Mouse (Mus musculus) spleen, adult 2 months (tissue): ENCODE measurements around the gene Slc35f2. TPM values are rescaled to one million over a fixed set of nuclear protein-coding genes. Genes with fewer than 3 reads are reported as not detected.

Source experiments
- DNase-seq, 2 experiments: peaks; one replicate each; pipeline versions ENCODE4 v3.0.0 to v3.0.0-alpha.2; 2012 to 2021; ENCODE audit warnings: low spot score in 2 of 2, low read depth in 1 of 2
- H3K27ac ChIP-seq: fragments of 200-500 bp; 2 replicates; pipeline ENCODE4 v1.5.1; 2012; ENCODE audit warnings: low read length, inconsistent platforms; ENCODE audit not compliant: insufficient read depth
- H3K27me3 ChIP-seq: fragments of 200-500 bp; 2 replicates; pipeline ENCODE4 v1.6.1; 2012; ENCODE audit warnings: mild to moderate bottlenecking, moderate library complexity, low read length, inconsistent platforms; ENCODE audit not compliant: control insufficient read depth, insufficient read depth
- H3K36me3 ChIP-seq: fragments of 200-500 bp; 2 replicates; pipeline ENCODE4 v1.6.1; 2012; ENCODE audit warnings: mild to moderate bottlenecking, low read length, inconsistent platforms; ENCODE audit not compliant: control insufficient read depth, insufficient read depth
- H3K4me1 ChIP-seq: fragments of 200-500 bp; 2 replicates; pipeline ENCODE4 v1.6.1; 2011; ENCODE audit warnings: inconsistent platforms; ENCODE audit not compliant: control insufficient read depth, insufficient read depth, insufficient read length
- H3K4me3 ChIP-seq: fragments of 200-500 bp; 2 replicates; pipeline ENCODE4 v1.5.1; 2011; ENCODE audit warnings: mild to moderate bottlenecking, inconsistent platforms; ENCODE audit not compliant: insufficient read depth, insufficient read length; ENCODE audit errors: extremely low read depth
- CTCF ChIP-seq: fragments of 200-500 bp; IDR thresholded peaks from 2 replicates; pipeline ENCODE4 v1.5.1; 2011; ENCODE audit warnings: mild to moderate bottlenecking, inconsistent platforms; ENCODE audit not compliant: insufficient read depth, insufficient read length, insufficient replicate concordance; ENCODE audit errors: extremely low read depth
- POLR2A ChIP-seq: fragments of 200-500 bp; IDR thresholded peaks from 2 replicates; pipeline ENCODE4 v1.6.1; 2011; ENCODE audit warnings: low read depth, low read length, inconsistent platforms
- WGBS: fragments of 180-500 bp; shearing (Covaris S2); methylation state at CpG from one replicate; pipeline ENCODE4 v1.1.7; 2018; 5-methylcytosine and 5-hydroxymethylcytosine counted together
- polyA plus RNA-seq: library from polyadenylated mRNA; depleted of rRNA; stranded (reverse); fragments of >200 nt; gene quantifications from 2 replicates; pipeline ENCODE4 v1.2.3, GENCODE M21; 2012; rRNA removed

The Slc35f2 gene
- 2.0 and 2.2 TPM in 2 replicates for polyA plus RNA-seq

DNA sequence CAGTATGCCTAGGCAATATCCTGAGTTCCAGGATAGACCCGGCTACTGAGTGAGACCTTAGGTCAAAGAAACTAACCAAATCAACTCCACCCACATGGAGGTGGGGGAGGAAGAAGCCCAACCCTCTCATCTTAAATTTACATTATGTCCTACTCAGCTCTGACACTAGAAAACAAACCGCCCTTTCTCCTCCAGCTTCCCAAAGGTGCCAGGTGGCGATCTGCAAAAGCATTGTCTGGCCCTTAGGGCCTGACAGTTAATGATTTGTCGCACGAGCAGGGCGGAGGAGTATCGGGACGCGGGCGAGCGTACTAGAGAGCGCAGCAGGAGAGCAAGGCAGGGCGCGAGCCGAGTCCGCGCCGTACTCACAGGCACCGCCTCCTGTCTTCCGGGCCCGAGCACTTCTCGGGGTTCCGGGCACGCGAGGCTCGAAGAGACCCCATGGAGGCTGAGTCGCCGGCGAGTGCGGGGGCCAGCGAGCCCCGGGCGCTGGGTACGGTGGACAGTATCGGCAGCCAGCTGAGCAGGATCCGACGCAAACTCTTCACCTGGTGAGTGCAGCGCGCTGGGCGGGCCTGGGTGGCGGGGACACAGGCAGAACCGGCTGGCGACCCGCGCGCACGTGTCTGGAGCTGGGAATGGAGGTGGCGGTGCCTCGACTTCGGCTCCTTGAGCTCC, at the start of gene Slc35f2:
Slc35f2 (plus strand) TSS at position 195 of the 678 bp plus-strand sequence.
- whole genome bisulfite sequencing, result under 1% methylated on average over 50 of the region's 50 CpGs
- H3K27ac ChIP-seq, result no peak within 1 kb of the TSS
- peak in 1 of 2 experiments; percentile 28 for DNase-seq
- no peak for TF ChIP-seq CTCF
- TF ChIP-seq POLR2A, result no peak
- 0 out of 2 replicates have a peak, but pooled peaks cover 2% of the 10 kb centered on the region for H3K27me3 ChIP-seq
- no peaks in the 10 kb centered on the region for H3K36me3 ChIP-seq
- H3K4me3 ChIP-seq, result peak within 1 kb of the TSS; percentile 65
- H3K4me1 ChIP-seq, result peaks cover 4% of the 10 kb centered on the region; the same call in 1 of the 2 replicates

DNA sequence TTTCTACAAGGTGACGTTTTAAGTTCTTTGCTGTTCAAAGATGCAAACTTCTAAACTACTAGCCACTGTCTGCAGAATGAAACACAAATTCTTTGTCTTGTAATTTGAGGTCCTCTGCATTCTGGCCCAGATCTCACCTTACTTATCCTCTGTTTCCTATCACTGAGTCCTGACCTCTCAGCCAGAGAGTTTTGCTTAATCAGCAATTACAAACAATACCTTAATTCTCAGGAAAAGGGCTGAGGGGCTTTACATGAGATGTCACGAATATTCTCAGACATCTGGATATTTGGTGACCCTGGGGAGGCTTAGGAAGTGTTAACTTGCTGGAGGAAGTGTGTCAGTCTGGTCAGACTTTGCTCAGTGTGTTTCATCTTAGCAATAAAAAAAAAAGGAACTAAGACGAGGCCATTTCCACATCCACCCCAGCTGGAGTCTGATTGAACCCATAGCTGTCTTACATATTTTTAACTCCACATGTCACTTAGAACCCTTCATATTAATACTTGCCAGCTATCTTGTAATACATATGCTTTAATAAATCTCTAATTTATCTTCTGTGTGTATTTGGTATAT, 30.4 kb upstream of the Slc35f2 start:
- H3K27me3 ChIP-seq, result no peaks in the 10 kb centered on the region
- DNase-seq, result no peak
- no peak overlapping the region for H3K4me3 ChIP-seq
- H3K36me3 ChIP-seq, result no peaks in the 10 kb centered on the region
- no peak overlapping the region for H3K27ac ChIP-seq
- H3K4me1 ChIP-seq, result no peaks in the 10 kb centered on the region
- WGBS, result 24% methylated on average over 3 of the region's 3 CpGs
- TF ChIP-seq POLR2A (no peak), CTCF (no peak)

DNA sequence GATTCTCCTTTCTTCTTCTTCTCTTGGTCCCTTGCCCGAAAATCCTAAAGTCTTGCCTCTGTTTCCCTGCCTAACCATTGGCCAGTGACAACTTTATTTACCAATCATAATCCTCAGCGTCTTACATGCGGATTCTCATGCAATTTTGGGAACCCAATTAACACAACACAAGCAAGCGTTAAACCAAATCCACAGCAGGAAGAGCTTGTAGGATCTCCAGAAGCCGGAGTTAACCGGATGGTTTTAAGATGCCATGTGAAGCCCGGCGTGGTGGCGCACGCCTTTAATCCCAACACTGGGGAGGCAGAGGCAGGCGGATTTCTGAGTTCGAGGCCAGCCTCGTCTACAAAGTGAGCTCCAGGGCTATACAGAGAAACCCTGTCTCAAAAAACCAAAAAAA, 20.9 kb upstream of the Slc35f2 start:
- TF ChIP-seq CTCF (no peak), POLR2A (no peak)
- Histone ChIP-seq H3K4me3 (no peak overlapping the region), H3K4me1 (no peaks in the 10 kb centered on the region), H3K36me3 (no peaks in the 10 kb centered on the region), H3K27ac (no peak overlapping the region), H3K27me3 (peaks cover under 1% of the 10 kb centered on the region; the same call in 1 of the 2 replicates)
- 88% methylated on average over 13 of the region's 13 CpGs for WGBS
- no peak for DNase-seq

DNA sequence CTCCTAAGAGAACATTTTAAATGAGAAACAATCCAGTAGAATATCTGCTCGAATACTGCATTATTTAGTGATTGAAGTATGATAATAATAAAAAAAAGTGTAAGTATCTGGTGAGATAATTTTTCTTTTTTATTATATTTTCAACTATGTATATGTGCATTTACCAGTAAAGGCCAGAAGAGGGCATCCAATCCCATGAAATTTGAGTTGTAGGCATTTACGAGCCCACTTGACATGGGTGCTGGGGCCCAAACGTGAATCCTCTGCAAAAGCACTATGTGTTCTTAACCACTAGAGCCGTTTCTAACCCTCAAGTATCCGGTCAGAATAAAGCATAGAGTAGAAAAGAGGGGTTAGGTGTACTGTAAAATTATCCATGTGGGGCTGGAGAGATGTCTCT, 20.4 kb upstream of the Slc35f2 start:
- peaks cover 1% of the 10 kb centered on the region; the same call in 1 of the 2 replicates for H3K27me3 ChIP-seq
- no peak overlapping the region for H3K27ac ChIP-seq
- no peaks in the 10 kb centered on the region for H3K36me3 ChIP-seq
- TF ChIP-seq CTCF (no peak), POLR2A (no peak)
- H3K4me1 ChIP-seq, result no peaks in the 10 kb centered on the region
- no peak for DNase-seq
- 48% methylated on average over 5 of the region's 5 CpGs for WGBS
- H3K4me3 ChIP-seq, result no peak overlapping the region

DNA sequence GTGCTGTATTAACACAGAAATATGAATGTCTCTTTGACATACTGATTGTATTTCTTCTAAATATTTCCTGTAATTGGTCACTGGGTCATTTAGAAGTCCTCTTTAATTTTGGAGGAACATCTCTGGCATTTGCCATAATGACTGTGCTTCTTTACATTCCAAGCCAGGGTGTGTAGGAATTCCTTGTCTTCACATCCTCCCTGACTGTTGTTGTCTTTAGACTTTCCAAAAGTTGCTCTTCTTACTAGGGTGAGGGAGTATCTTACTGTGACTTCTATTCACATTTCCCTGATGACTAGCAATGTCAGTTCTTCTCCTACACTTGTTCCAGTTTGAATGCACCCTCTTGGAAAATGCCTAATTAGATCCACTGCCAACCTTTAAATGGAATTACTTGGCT, 16.5 kb upstream of the Slc35f2 start:
- DNase-seq, result no peak
- Histone ChIP-seq H3K4me3 (no peak overlapping the region), H3K4me1 (no peaks in the 10 kb centered on the region), H3K36me3 (no peaks in the 10 kb centered on the region), H3K27me3 (peaks cover 1% of the 10 kb centered on the region; the same call in 1 of the 2 replicates), H3K27ac (no peak overlapping the region)
- no peak for TF ChIP-seq POLR2A
- no peak for TF ChIP-seq CTCF

DNA sequence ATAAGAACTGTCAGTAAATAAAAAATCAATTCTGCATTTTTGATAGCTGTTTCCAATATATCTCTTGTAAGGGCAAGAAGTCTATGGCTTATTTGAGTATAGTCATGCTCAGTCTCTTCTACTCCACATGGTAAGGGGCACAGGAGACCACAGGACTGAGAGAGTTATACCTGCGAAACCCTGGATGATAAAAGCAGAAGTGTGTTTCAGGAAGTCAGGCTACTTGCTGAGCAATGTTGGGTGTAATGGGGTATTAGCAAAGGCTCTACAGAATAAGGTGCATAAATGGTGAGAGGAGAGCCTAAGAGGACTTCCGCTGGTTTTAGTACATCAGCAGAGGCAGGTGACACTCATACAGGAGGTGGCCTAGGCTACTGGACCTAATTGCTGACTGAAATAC, 13.2 kb upstream of the Slc35f2 start:
- no peaks in the 10 kb centered on the region for H3K4me1 ChIP-seq
- H3K27ac ChIP-seq, result no peak overlapping the region
- H3K36me3 ChIP-seq, result no peaks in the 10 kb centered on the region
- peaks cover 1% of the 10 kb centered on the region; the same call in 1 of the 2 replicates for H3K27me3 ChIP-seq
- DNase-seq, result no peak
- H3K4me3 ChIP-seq, result no peak overlapping the region
- 33% methylated on average over 2 of the region's 2 CpGs for WGBS
- no peak for TF ChIP-seq CTCF
- no peak for TF ChIP-seq POLR2A

DNA sequence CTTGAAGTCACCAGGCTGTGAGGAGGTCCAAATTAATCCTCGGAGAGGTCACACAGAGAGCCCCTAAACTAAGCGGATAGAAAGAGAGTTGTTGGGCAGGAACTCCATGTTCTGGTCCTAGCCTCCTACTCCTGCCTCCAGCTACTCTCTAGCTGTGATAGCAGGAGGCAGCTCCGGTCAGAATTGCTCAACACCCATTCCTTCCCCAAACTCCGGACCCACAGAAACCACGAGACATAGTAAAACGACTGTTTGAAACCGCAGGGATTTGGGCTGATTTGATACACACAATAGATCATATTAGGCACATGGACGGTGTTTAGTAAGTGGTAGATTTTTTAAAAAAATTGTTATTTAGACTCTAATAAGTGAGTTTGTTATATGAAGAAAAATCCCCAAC, 6.6 kb upstream of the Slc35f2 start:
- H3K4me3 ChIP-seq, result no peak overlapping the region
- no peaks in the 10 kb centered on the region for H3K27me3 ChIP-seq
- 31% methylated on average over 8 of the region's 8 CpGs for WGBS
- DNase-seq, result no peak
- no peaks in the 10 kb centered on the region for H3K4me1 ChIP-seq
- no peaks in the 10 kb centered on the region for H3K36me3 ChIP-seq
- TF ChIP-seq POLR2A, result no peak
- TF ChIP-seq CTCF, result no peak
- no peak overlapping the region for H3K27ac ChIP-seq
